Mouse (Mus musculus) monocyte, adult 2 months (primary cell): ENCODE results near the gene Il11ra1.
"Not testable (repeated sequence)": the region's sequence is repeated elsewhere in the genome, so short reads cannot be mapped to it uniquely, and the experiment has no call there.

ENCODE experiments used
- DNase-seq, 2 experiments: peaks; one replicate each; pipeline ENCODE4 v3.0.0; 2022; ENCODE audit warnings: low spot score in 2 of 2, low read depth in 1 of 2

Gene Il11ra1

GRCm38 (mm10) chr4:41699783-41700182 lies at the start of gene Il11ra1:
Gene Il11ra1 (plus strand): TSS chr4:41699989.
- DNase-seq = not testable (repeated sequence)

GRCm38 (mm10) chr4:41653296-41653695 lies 46.5 kb upstream of the Il11ra1 start:
- DNase-seq = no peak

- DNase-seq = no peak
Measured at GRCm38 (mm10) chr4:41653730-41654129, 46.1 kb upstream of the Il11ra1 start.

- no peak for DNase-seq
Measured at GRCm38 (mm10) chr4:41654217-41654616, 45.6 kb upstream of the Il11ra1 start.

- no peak for DNase-seq
Measured at GRCm38 (mm10) chr4:41655525-41655924, 44.3 kb upstream of the Il11ra1 start.

- DNase-seq = no peak
Measured at GRCm38 (mm10) chr4:41658566-41659384, 41.0 kb upstream of the Il11ra1 start.

GRCm38 (mm10) chr4:41659556-41659955 lies 40.2 kb upstream of the Il11ra1 start:
- DNase-seq = no peak

- no peak for DNase-seq
Measured at GRCm38 (mm10) chr4:41660851-41661430, 38.8 kb upstream of the Il11ra1 start.

GRCm38 (mm10) chr4:41662723-41663122 lies 37.1 kb upstream of the Il11ra1 start:
- DNase-seq = no peak

GRCm38 (mm10) chr4:41663614-41664013 lies 36.2 kb upstream of the Il11ra1 start:
- no peak for DNase-seq

- DNase-seq = no peak
Measured at GRCm38 (mm10) chr4:41664533-41664932, 35.3 kb upstream of the Il11ra1 start.

GRCm38 (mm10) chr4:41665009-41665675 lies 34.6 kb upstream of the Il11ra1 start:
- DNase-seq = no peak

- no peak for DNase-seq
Measured at GRCm38 (mm10) chr4:41666646-41667045, 33.1 kb upstream of the Il11ra1 start.

- DNase-seq = no peak
Measured at GRCm38 (mm10) chr4:41670836-41671235, 29.0 kb upstream of the Il11ra1 start.

GRCm38 (mm10) chr4:41671500-41671899 lies 28.3 kb upstream of the Il11ra1 start:
- DNase-seq = no peak

- DNase-seq = no peak
Measured at GRCm38 (mm10) chr4:41671963-41672480, 27.8 kb upstream of the Il11ra1 start.

- DNase-seq = no peak
Measured at GRCm38 (mm10) chr4:41672522-41672963, 27.2 kb upstream of the Il11ra1 start.

GRCm38 (mm10) chr4:41673186-41673585 lies 26.6 kb upstream of the Il11ra1 start:
- DNase-seq = no peak

- no peak for DNase-seq
Measured at GRCm38 (mm10) chr4:41676248-41677005, 23.4 kb upstream of the Il11ra1 start.

- no peak for DNase-seq
Measured at GRCm38 (mm10) chr4:41677006-41677629, 22.7 kb upstream of the Il11ra1 start.

GRCm38 (mm10) chr4:41678863-41679262 lies 20.9 kb upstream of the Il11ra1 start:
- DNase-seq = no peak
